Mouse (Mus musculus) kidney, adult 2 months (tissue): ENCODE measurements at regions not wholly inside any gene's neighbourhood (a gene's known extent, or its start where the extent isn't known, plus 50 kb on each side); places are given as distances from the start of the nearest gene placed in this dataset.

Experiments used
- DNase-seq: peaks from one replicate; pipeline ENCODE4 v3.0.0; 2021
- H3K27ac ChIP-seq: fragments of 200-500 bp; 2 replicates; pipeline ENCODE4 v1.5.1; 2012; ENCODE audit warnings: low read depth, low read length, control low read depth, inconsistent platforms; ENCODE audit not compliant: insufficient read depth
- H3K27me3 ChIP-seq: fragments of 200-500 bp; replicated peaks from 2 replicates; pipeline ENCODE4 v1.6.1; 2012; ENCODE audit warnings: mild to moderate bottlenecking, moderate library complexity, low read length, inconsistent platforms; ENCODE audit not compliant: control insufficient read depth, insufficient read depth
- H3K36me3 ChIP-seq: fragments of 200-500 bp; 2 replicates; pipeline ENCODE4 v1.6.1; 2012; ENCODE audit warnings: mild to moderate bottlenecking, moderate library complexity, low read length, inconsistent platforms; ENCODE audit not compliant: control insufficient read depth, insufficient read depth
- H3K4me1 ChIP-seq: fragments of 200-500 bp; 2 replicates; pipeline ENCODE4 v1.6.1; 2011; ENCODE audit warnings: low read length; ENCODE audit not compliant: control insufficient read depth, insufficient read depth
- H3K4me3 ChIP-seq: fragments of 200-500 bp; 2 replicates; pipeline ENCODE4 v1.5.1; 2011; ENCODE audit warnings: mild to moderate bottlenecking, low read depth, low read length, control low read depth; ENCODE audit not compliant: insufficient read depth
- CTCF ChIP-seq: fragments of 200-500 bp; conservative IDR thresholded peaks from 2 replicates; pipeline ENCODE4 v1.5.1; 2011; ENCODE audit warnings: low read depth, mild to moderate bottlenecking, control low read depth, low read length, moderate library complexity, mixed read lengths; ENCODE audit not compliant: insufficient read depth, insufficient read length
- POLR2A ChIP-seq: fragments of 200-500 bp; IDR thresholded peaks from one replicate; pipeline ENCODE4 v1.6.1; 2011; ENCODE audit warnings: low read depth, low read length, control low read depth
- WGBS: fragments of 180-500 bp; shearing (Covaris S2); methylation state at CpG from one replicate; pipeline ENCODE4 v1.1.7; 2018; 5-methylcytosine and 5-hydroxymethylcytosine counted together

DNA sequence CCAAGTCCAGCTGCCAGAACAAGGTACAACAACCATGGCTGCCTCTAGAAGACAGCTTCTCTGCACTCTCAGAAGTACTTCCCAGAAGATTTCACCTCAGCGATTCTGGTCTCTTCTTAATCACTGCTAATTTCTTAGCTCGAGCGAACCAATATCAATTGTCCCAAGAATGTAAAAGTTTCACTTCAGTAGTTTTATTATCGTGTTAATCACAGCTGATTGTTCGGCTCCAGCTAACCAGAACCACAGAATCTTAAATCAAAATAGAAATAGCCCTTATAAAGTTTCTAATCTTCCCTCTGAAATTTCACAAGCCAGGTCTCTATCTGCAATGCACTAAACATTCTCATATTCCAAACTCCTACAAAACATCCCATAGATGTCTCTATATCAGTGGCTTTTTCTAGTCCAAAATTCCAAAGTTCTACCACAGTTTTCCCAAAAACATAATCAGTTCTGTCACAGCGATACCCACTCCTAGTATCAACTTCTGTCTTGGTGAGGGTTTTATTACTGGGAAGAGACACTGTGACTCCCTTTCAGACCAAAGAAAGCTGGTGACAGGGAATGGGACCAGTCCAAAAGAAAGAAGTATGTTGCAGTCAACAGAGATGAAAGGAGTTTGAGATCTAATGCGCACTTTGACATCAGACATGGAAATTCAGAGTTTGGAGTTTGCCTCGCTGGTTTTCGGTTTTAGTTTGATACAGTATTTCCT, 130.2 kb downstream of the Gm10283 start:
- H3K4me3 ChIP-seq: no peak overlapping the region
- no peak for DNase-seq
- H3K4me1 ChIP-seq: no peaks in the 10 kb centered on the region
- H3K27ac ChIP-seq: no peak overlapping the region
- H3K36me3 ChIP-seq: no peaks in the 10 kb centered on the region
- TF ChIP-seq POLR2A (no peak), CTCF (no peak)
- WGBS: 54% methylated on average over 9 of the region's 9 CpGs
- H3K27me3 ChIP-seq: no peaks in the 10 kb centered on the region

- Histone ChIP-seq H3K4me1 (no peaks in the 10 kb centered on the region), H3K4me3 (no peak overlapping the region), H3K27me3 (no peaks in the 10 kb centered on the region), H3K36me3 (no peaks in the 10 kb centered on the region), H3K27ac (no peak overlapping the region)
- DNase-seq: no peak
- TF ChIP-seq CTCF (no peak), POLR2A (no peak)
- WGBS: 38% methylated on average over 2 of the region's 2 CpGs
Observed at GRCm38 (mm10) chr8:60348291-60348690, 154.7 kb downstream of the Gm10283 start.

DNA sequence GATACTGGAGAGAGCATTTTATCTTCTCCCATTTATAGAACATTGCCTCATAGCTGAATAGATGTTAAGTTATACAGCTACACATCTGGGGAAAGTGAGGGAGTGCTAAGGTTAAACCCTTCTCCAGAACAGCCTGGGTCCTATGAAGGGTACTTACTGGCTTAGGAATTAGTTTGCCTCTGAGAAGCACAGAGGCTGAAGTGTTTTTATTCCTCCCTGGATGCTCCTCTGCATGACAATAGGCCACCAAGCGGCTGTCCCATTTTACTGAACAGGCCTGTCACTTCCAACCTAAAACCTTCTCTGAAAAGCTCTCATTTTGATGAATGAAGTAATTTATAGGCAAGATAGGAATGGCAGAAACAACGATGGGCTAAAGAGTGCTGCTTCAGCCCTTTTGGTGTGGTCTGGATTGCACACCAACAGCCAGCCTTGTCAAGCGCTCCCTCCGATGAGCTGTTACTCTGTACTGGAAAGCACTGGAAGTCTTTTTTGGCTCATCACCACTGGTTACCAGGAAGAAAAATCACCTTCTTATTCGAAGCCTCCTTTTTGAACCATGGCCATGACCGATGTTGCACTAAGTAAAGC, 157.1 kb downstream of the Gm10283 start:
- H3K27ac ChIP-seq: no peak overlapping the region
- no peak for TF ChIP-seq POLR2A
- TF ChIP-seq CTCF: no peak
- WGBS: 72% methylated on average over 6 of the region's 6 CpGs

GRCm38 (mm10) chr8:60315478-60315877, 187.5 kb downstream of the Gm10283 start:
- no peak for TF ChIP-seq POLR2A
- no peak for TF ChIP-seq CTCF
- no peaks in the 10 kb centered on the region for H3K4me1 ChIP-seq
- H3K27me3 ChIP-seq: no peaks in the 10 kb centered on the region
- H3K27ac ChIP-seq: no peak overlapping the region
- no peak for DNase-seq
- H3K36me3 ChIP-seq: no peaks in the 10 kb centered on the region
- no peak overlapping the region for H3K4me3 ChIP-seq
- 29% methylated on average over 3 of the region's 3 CpGs for WGBS

More for the DNA sequence above, 157.1 kb downstream of the Gm10283 start:
- Histone ChIP-seq H3K27me3 (no peaks in the 10 kb centered on the region), H3K4me1 (no peaks in the 10 kb centered on the region), H3K36me3 (no peaks in the 10 kb centered on the region), H3K4me3 (no peak overlapping the region)
- no peak for DNase-seq

DNA sequence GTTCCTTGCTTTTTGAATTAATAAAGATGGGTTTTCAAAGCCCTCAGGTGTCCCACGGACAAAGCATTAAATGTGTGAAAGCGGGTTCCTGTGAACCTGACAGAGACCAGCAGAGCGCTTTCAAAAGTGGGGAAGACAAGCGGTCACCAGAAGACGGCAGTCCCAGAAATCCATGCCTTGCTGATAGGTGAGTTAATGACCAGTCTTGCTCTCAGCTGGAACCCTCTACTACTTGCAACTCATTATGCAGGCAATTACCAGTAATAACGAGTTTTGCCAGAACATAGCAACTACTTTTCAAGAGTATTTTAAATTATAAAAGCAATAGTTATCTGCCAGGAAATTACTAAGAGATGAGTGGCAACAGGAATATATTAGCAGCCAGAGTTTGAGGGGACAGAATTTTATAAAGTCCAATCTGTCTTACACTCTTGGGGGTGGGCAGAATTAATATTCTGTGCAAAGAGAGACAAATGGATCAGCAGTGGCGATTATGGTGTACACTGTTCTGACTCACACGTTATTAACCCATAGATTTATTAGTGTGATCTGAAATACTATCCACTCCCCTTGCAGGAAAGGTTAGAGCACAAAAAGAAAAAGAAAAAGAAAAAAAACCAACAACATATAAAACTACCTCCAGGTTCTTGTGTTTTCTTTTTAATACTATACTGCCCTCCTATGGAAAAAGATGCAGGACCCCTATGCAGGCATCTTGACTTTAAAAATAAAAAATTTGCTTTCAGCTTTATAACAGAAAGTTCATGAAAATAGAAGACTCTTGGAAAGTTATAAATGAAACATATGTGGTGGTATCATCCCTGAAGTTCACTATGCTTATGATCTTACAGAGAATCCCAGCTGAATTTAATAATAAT, 188.8 kb downstream of the Gm10283 start:
- Histone ChIP-seq H3K27ac (no peak overlapping the region), H3K4me3 (no peak overlapping the region), H3K36me3 (no peaks in the 10 kb centered on the region), H3K27me3 (no peaks in the 10 kb centered on the region), H3K4me1 (no peaks in the 10 kb centered on the region)
- TF ChIP-seq POLR2A: no peak
- TF ChIP-seq CTCF: no peak
- no peak for DNase-seq
- WGBS: 43% methylated on average over 8 of the region's 8 CpGs

DNA sequence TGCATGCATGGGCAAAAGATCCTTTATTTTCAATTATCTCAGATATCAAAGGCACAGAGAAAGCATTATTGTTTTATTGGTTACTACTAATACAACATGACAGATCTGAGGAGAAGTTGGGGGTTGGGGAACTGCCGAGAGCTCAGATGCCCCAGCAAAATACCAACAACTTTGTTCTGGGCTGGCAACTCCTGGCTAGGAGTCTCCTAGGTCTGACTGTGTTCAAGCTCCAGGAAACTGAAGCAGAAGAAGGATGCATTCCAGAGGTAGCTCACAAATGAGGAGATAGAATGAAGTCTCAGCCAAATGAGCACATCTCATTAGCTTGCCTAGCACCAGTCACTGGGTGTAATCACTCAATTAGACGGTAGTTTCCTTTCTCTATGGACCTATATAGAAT, 192.9 kb downstream of the Gm10283 start:
- Histone ChIP-seq H3K27me3 (no peaks in the 10 kb centered on the region), H3K36me3 (no peaks in the 10 kb centered on the region), H3K4me1 (no peaks in the 10 kb centered on the region), H3K27ac (no peak overlapping the region), H3K4me3 (no peak overlapping the region)
- no peak for DNase-seq
- TF ChIP-seq CTCF: no peak
- TF ChIP-seq POLR2A: no peak
- 54% methylated on average over 2 of the region's 2 CpGs for WGBS

GRCm38 (mm10) chr8:60301282-60301681, 201.7 kb downstream of the Gm10283 start:
- Histone ChIP-seq H3K4me3 (no peak overlapping the region), H3K27ac (no peak overlapping the region), H3K36me3 (no peaks in the 10 kb centered on the region), H3K4me1 (no peaks in the 10 kb centered on the region), H3K27me3 (no peaks in the 10 kb centered on the region)
- TF ChIP-seq POLR2A: no peak
- TF ChIP-seq CTCF: no peak
- DNase-seq: no peak
- 53% methylated on average over 7 of the region's 7 CpGs for WGBS
